Mouse (Mus musculus) embryonic facial prominence, embryonic 11.5 days (tissue): ENCODE data around the gene C1ql4. TPM values are rescaled to one million over a fixed set of nuclear protein-coding genes. Genes with fewer than 3 reads are reported as not detected.

ENCODE experiments used
- ATAC-seq: fragments of 200-750 bp; cut with Nextera tagmentation; replicated peaks from 2 replicates; pipeline ENCODE4 v1.8.0; 2017; ENCODE audit warnings: low read depth; ENCODE audit not compliant: insufficient number of reproducible peaks, low FRiP score, low TSS enrichment
- DNase-seq: peaks from one replicate; pipeline ENCODE4 v3.0.0-alpha.2; 2015; ENCODE audit warnings: low spot score
- H3K27ac ChIP-seq: fragments of 300-500 bp; sonication (generic); replicated peaks from 2 replicates; pipeline ENCODE4 v1.5.1; 2014; ENCODE audit warnings: mild to moderate bottlenecking, low read depth, low read length, control low read depth
- H3K27me3 ChIP-seq: fragments of 300-500 bp; sonication (generic); 2 replicates; pipeline ENCODE4 v1.6.1; 2014; ENCODE audit warnings: mild to moderate bottlenecking, low read length, moderate library complexity, mixed read lengths; ENCODE audit not compliant: control insufficient read depth, insufficient read depth
- H3K36me3 ChIP-seq: fragments of 300-500 bp; sonication (generic); replicated peaks from 2 replicates; pipeline ENCODE4 v1.6.1; 2014; ENCODE audit warnings: low read depth, mild to moderate bottlenecking, low read length, moderate library complexity, mixed read lengths; ENCODE audit not compliant: control insufficient read depth, insufficient read depth
- H3K4me1 ChIP-seq: fragments of 300-500 bp; sonication (generic); 2 replicates; pipeline ENCODE4 v1.6.1; 2014; ENCODE audit warnings: low read length, mixed read lengths; ENCODE audit not compliant: control insufficient read depth, insufficient read depth
- H3K4me2 ChIP-seq: fragments of 300-500 bp; sonication (generic); 2 replicates; pipeline ENCODE4 v1.6.1; 2014; ENCODE audit warnings: low read depth, mild to moderate bottlenecking, control low read depth, low read length, moderate library complexity
- H3K4me3 ChIP-seq: fragments of 300-500 bp; sonication (generic); 2 replicates; pipeline ENCODE4 v1.5.1; 2014; ENCODE audit warnings: low read depth, low read length, control low read depth
- H3K9ac ChIP-seq: fragments of 300-500 bp; sonication (generic); replicated peaks from 2 replicates; pipeline ENCODE4 v1.6.1; 2014; ENCODE audit warnings: mild to moderate bottlenecking, control low read depth, low read length
- H3K9me3 ChIP-seq: fragments of 300-500 bp; sonication (generic); replicated peaks from 2 replicates; pipeline ENCODE4 v1.6.1; 2016; ENCODE audit warnings: mild to moderate bottlenecking, low read length, inconsistent platforms, mixed read lengths; ENCODE audit not compliant: control insufficient read depth
- WGBS: fragments of 180-500 bp; shearing (Covaris S2); extraction: QIAGEN DNeasy Blood & Tissue Kit; methylation state at CpG from one replicate; pipeline ENCODE4 v1.1.7; 2014; 5-methylcytosine and 5-hydroxymethylcytosine counted together
- polyA plus RNA-seq: library from polyadenylated mRNA; unstranded; fragments of >200 nt; fragmentation: Nextera tagmentation; extraction: Ambion mirVana; gene quantifications from 2 replicates; pipeline ENCODE4 v1.2.1, GENCODE M21; 2014

The C1ql4 gene
- polyA plus RNA-seq, 1 experiment from 2014 or later: 1.0 TPM

DNA sequence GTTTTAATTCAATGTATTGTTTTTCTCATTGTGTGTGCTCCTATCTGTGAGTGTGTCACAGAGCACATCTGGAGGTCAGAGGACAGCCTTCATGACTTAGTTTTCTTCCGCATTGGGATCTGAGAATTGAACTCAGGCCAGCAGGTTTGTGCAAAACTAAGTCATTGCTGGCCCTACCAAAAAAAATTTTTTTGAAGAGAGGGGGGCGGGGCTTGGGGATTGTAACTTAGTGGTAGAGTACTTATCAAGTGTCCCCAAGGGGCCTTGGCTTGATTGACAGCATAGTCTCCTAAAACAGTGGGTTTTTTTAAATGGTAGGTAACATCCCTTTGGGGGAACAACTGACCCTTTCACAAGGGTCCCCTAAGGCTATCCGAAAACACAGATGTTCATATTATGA is 23.5 kb upstream of the C1ql4 start:
- no peak overlapping the region for H3K9ac ChIP-seq
- H3K4me3 ChIP-seq: no peak overlapping the region
- ATAC-seq (no peak), DNase-seq (no peak)
- no peak overlapping the region for H3K27ac ChIP-seq
- no peaks in the 10 kb centered on the region for H3K9me3 ChIP-seq
- H3K4me2 ChIP-seq: no peak overlapping the region
- no peaks in the 10 kb centered on the region for H3K4me1 ChIP-seq
- no peaks in the 10 kb centered on the region for H3K27me3 ChIP-seq
- WGBS: 71% methylated on average over 3 of the region's 3 CpGs
- no peaks in the 10 kb centered on the region for H3K36me3 ChIP-seq

- ATAC-seq: no peak
- 82% methylated on average over 3 of the region's 3 CpGs for WGBS
Observed at GRCm38 (mm10) chr15:99107866-99108265, 20.2 kb upstream of the C1ql4 start.

DNA sequence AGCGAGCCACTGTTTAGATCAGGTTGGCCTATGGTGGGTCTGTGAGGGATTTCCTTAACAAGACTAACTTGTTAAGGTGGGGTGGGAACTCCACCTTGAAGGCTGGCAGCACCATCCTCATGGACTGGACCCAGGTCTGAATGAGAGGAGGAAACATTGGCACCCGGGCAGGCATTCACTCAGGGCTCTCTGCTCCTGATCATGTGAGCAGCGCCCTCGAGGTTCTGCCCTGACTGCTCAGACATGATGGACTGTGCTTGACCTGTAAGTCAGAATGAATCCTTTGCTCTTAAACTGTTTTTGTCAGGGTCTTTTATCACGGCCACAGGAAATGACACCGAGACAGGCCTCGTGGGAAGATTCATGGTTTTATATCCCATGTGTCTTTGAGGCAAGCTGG is 17.6 kb upstream of the C1ql4 start:
- no peak overlapping the region for H3K4me3 ChIP-seq
- no peak overlapping the region for H3K9ac ChIP-seq
- 77% methylated on average over 7 of the region's 7 CpGs for WGBS
- no peaks in the 10 kb centered on the region for H3K9me3 ChIP-seq
- no peaks in the 10 kb centered on the region for H3K4me1 ChIP-seq
- no peaks in the 10 kb centered on the region for H3K27me3 ChIP-seq
- no peak for ATAC-seq
- no peak overlapping the region for H3K4me2 ChIP-seq
- no peak overlapping the region for H3K27ac ChIP-seq
- DNase-seq: no peak
- no peaks in the 10 kb centered on the region for H3K36me3 ChIP-seq

More at GRCm38 (mm10) chr15:99107866-99108265, 20.2 kb upstream of the C1ql4 start:
- Histone ChIP-seq H3K4me3 (no peak overlapping the region), H3K9ac (no peak overlapping the region), H3K27me3 (no peaks in the 10 kb centered on the region), H3K27ac (no peak overlapping the region), H3K36me3 (no peaks in the 10 kb centered on the region), H3K9me3 (no peaks in the 10 kb centered on the region), H3K4me1 (no peaks in the 10 kb centered on the region), H3K4me2 (no peak overlapping the region)
- DNase-seq: no peak

DNA sequence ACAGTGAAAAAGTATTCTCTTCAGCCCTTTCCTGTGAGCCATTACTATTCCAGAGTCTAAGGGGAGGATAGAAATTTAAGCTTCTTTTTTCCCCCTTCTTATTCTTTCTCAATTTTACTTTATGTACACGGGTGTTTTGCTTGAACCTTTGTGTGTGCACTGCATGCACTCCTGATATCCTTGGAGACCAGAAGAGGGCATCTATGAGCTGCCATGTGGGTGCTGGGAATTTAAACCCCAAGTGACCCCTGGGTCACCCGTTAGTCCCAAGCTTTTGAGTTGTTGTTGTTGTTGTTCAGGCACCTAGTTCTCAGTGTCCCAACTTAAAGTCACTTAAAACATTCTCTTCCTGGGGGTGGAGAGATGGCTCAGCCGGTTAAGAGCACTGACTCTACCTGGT is 12.4 kb upstream of the C1ql4 start:
- H3K27me3 ChIP-seq: peaks cover 45% of the 10 kb centered on the region
- H3K36me3 ChIP-seq: no peaks in the 10 kb centered on the region
- no peak overlapping the region for H3K4me2 ChIP-seq
- peaks cover 18% of the 10 kb centered on the region for H3K4me1 ChIP-seq
- DNase-seq (no peak), ATAC-seq (no peak)
- no peak overlapping the region for H3K27ac ChIP-seq
- H3K9me3 ChIP-seq: no peaks in the 10 kb centered on the region
- no peak overlapping the region for H3K4me3 ChIP-seq
- 52% methylated on average over 3 of the region's 3 CpGs for WGBS
- no peak overlapping the region for H3K9ac ChIP-seq

- ATAC-seq: peak; percentile 45
- H3K27ac ChIP-seq: no peak overlapping the region
- H3K9me3 ChIP-seq: no peaks in the 10 kb centered on the region
- WGBS: under 1% methylated on average over 15 of the region's 15 CpGs
- H3K36me3 ChIP-seq: no peaks in the 10 kb centered on the region
- peak; percentile 77 for DNase-seq
- no peak overlapping the region; the same call in 1 of the 2 replicates for H3K4me3 ChIP-seq
- H3K27me3 ChIP-seq: peaks cover 50% of the 10 kb centered on the region
- H3K9ac ChIP-seq: peak overlapping the region; percentile 37; the same call in 1 of the 2 replicates
- H3K4me1 ChIP-seq: peaks cover 21% of the 10 kb centered on the region
- H3K4me2 ChIP-seq: peak overlapping the region; percentile 25
Observed at GRCm38 (mm10) chr15:99099139-99099556, 11.5 kb upstream of the C1ql4 start.

DNA sequence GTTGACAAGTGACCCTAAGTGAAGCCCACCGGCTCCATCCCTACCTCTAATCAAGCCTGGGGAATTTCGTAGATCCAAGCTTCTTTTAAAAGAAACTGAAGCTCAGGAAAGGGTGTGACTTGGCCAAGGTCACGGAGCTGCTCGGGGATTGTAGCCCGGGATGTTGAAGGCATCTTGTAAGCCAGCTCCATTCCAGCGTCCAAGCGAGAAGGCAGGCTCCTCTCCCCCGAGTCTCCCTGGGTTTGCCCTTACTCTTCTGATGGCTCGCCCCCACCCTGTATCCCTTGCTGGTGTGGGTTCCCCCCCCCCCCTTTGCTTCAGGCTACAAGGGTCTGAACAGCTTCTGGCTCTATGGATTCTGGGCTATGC is 10.9 kb upstream of the C1ql4 start:
- Histone ChIP-seq H3K4me2 (peak overlapping the region; percentile 67; the same call in 1 of the 2 replicates), H3K36me3 (no peaks in the 10 kb centered on the region), H3K9me3 (no peaks in the 10 kb centered on the region), H3K9ac (no peak overlapping the region), H3K27ac (no peak overlapping the region), H3K4me1 (peaks cover 21% of the 10 kb centered on the region), H3K4me3 (peak overlapping the region; percentile 34; the same call in 1 of the 2 replicates), H3K27me3 (peaks cover 53% of the 10 kb centered on the region)
- ATAC-seq: no peak
- peak; percentile 27 for DNase-seq
- WGBS: 2% methylated on average over 9 of the region's 9 CpGs

DNA sequence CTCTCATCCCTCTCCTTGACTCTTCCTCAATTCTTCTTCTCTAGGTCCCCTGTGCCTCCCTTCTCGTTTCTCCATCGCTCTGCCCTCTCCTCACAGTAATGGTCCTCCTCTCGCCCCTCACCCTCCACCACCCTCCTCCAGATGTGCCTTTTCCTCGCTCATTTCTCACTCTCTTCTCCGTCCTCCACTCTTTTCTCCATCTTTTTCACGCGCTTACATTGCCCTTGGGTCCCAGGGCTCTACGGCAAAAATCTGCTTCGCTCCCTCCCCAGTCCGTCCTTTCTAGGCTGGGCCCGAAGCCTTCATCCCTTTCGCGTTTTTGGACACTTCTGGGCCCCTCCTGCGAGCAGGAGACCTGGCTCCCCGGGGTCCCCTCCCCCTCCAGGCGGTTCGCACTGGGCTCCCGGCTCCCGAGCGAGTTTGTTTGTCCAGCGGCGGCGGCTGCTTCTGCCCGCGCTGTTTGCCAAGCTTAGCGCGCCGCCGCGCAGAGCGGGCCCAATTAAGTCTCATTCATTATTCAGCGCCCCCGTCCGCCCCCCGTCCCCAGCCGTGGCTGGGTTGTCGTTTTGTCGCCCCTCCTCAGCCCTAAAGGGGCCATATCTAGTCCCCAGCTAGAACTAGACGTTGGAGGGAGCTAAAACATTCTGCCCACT is 10.3 kb upstream of the C1ql4 start:
- WGBS: 1% methylated on average over 39 of the region's 39 CpGs
- Histone ChIP-seq H3K4me1 (peaks cover 21% of the 10 kb centered on the region), H3K4me3 (peak overlapping the region; percentile 34), H3K9me3 (no peaks in the 10 kb centered on the region), H3K9ac (peak overlapping the region; percentile 22), H3K36me3 (no peaks in the 10 kb centered on the region), H3K27ac (no peak overlapping the region), H3K27me3 (peaks cover 58% of the 10 kb centered on the region), H3K4me2 (peak overlapping the region; percentile 67)
- ATAC-seq (no peak), DNase-seq (peak; percentile 49)

DNA sequence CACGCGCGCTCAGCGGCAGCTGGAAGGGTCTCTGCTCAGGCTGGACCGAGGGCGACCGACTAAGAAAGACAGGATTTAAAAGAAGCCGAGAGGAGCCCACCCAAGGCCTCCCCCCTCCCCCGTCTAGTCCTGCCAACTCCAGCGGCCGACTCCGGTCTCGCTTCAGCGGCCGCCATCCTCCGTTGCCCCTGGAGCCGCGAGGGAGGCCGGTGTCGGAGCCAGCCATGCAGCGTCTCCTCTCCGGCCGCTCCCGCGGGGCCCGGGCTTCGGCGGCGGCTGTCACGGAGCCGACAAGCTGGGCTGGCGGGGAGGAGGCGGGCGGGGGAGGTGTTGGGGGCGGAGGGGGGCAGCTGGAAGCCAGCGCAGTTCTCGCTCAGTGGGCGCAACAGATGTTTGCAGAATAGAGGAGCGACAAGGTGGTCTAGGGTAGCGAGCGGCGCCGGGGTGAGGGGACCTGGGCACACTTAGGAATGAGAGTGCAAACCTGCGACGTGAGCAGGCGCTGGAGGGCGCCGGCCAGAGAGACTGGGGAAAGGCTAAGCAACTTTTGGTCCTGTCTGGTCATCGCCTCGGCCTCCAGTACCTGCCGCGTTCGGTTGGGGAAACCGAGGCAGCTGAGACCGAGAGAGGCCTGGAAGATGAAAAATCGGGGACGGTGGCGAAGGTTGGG is 9.3 kb upstream of the C1ql4 start:
- H3K4me2 ChIP-seq: peak overlapping the region; percentile 67
- ATAC-seq (no peak), DNase-seq (peak; percentile 53)
- H3K4me1 ChIP-seq: peaks cover 21% of the 10 kb centered on the region
- peak overlapping the region; percentile 34 for H3K4me3 ChIP-seq
- no peaks in the 10 kb centered on the region for H3K36me3 ChIP-seq
- WGBS: under 1% methylated on average over 56 of the region's 58 CpGs
- H3K9ac ChIP-seq: 0 out of 2 replicates have a peak overlapping the region, but pooled peaks have one; percentile 5
- no peaks in the 10 kb centered on the region for H3K9me3 ChIP-seq
- H3K27me3 ChIP-seq: peaks cover 67% of the 10 kb centered on the region
- no peak overlapping the region for H3K27ac ChIP-seq
